Mouse (Mus musculus): ENCODE measurements around the gene Atp6v1d. TPM values are rescaled to one million over a fixed set of nuclear protein-coding genes. Genes with fewer than 3 reads are reported as not detected.

The Atp6v1d gene
- 10 to 100 TPM; 82.5 to 86.7 TPM for total RNA-seq (2021)
- long read RNA-seq, experiment 1, transcript Atp6v1d-201 (9 exons, 3,667 nt), result major isoform, 101 of 109 reads
- long read RNA-seq, experiment 1, partial matches to known transcripts, result 3 of 109 reads
- long read RNA-seq, experiment 1, other reads (novel, unspliced or antisense), result 3 of 109 reads
- long read RNA-seq, experiment 2, transcript Atp6v1d-201 (9 exons, 3,667 nt), result major isoform, 57 of 63 reads
- long read RNA-seq, experiment 2, partial matches to known transcripts, result 2 of 63 reads
- long read RNA-seq, experiment 2, other reads (novel, unspliced or antisense), result 4 of 63 reads

GRCm38 (mm10) chr12:78861496-78862253 lies at the start of gene Atp6v1d, which contains the start of gene Eif2s1:
Gene Atp6v1d (minus strand): TSS chr12:78861638.
Gene Eif2s1 (plus strand): TSS chr12:78861819.
- peak; percentile 98 to 99 for DNase-seq

- peak in 1 of 2 experiments; percentile 24 for DNase-seq
Observed at GRCm38 (mm10) chr12:78910684-78911461, 49.4 kb upstream of the Atp6v1d start.

GRCm38 (mm10) chr12:78908081-78908605 lies 46.7 kb upstream of the Atp6v1d start:
- no peak for DNase-seq

- DNase-seq, result peak; percentile 59 to 68
Observed at GRCm38 (mm10) chr12:78906707-78907162, 45.3 kb upstream of the Atp6v1d start, which contains the start of gene Plek2. Gene Plek2 (minus strand): TSS chr12:78906964.

GRCm38 (mm10) chr12:78904499-78904898 lies 43.1 kb upstream of the Atp6v1d start:
- no peak for DNase-seq

- DNase-seq, result no peak
Observed at GRCm38 (mm10) chr12:78903313-78903712, 41.9 kb upstream of the Atp6v1d start.

GRCm38 (mm10) chr12:78901467-78901866 lies 40.0 kb upstream of the Atp6v1d start:
- no peak for DNase-seq

GRCm38 (mm10) chr12:78897861-78898260 lies 36.4 kb upstream of the Atp6v1d start:
- no peak for DNase-seq

GRCm38 (mm10) chr12:78891149-78891548 lies 29.7 kb upstream of the Atp6v1d start:
- DNase-seq, result no peak

- DNase-seq, result no peak
Observed at GRCm38 (mm10) chr12:78890062-78890461, 28.6 kb upstream of the Atp6v1d start.

- no peak for DNase-seq
Observed at GRCm38 (mm10) chr12:78874581-78874980, 13.1 kb upstream of the Atp6v1d start.

GRCm38 (mm10) chr12:78868115-78868514 lies 6.7 kb upstream of the Atp6v1d start:
- no peak for DNase-seq

- peak in 1 of 2 experiments; percentile 19 for DNase-seq
Observed at GRCm38 (mm10) chr12:78865434-78865833, 4.0 kb upstream of the Atp6v1d start.

GRCm38 (mm10) chr12:78862254-78862730 lies 854 bp upstream of the Atp6v1d start:
- DNase-seq, result no peak

GRCm38 (mm10) chr12:78860921-78861495 lies 430 bp downstream of the Atp6v1d start:
- DNase-seq, result no peak

GRCm38 (mm10) chr12:78848246-78848645 lies 13.2 kb downstream of the Atp6v1d start:
- no peak for DNase-seq

- DNase-seq, result no peak
Observed at GRCm38 (mm10) chr12:78842429-78842828, 19.0 kb downstream of the Atp6v1d start.

- no peak for DNase-seq
Observed at GRCm38 (mm10) chr12:78839906-78840305, 21.5 kb downstream of the Atp6v1d start.

GRCm38 (mm10) chr12:78834496-78834895 lies 26.9 kb downstream of the Atp6v1d start:
- DNase-seq, result no peak

- DNase-seq, result peak in 1 of 2 experiments; percentile 15
Observed at GRCm38 (mm10) chr12:78814437-78814836, 47.0 kb downstream of the Atp6v1d start.

- no peak for DNase-seq
Observed at GRCm38 (mm10) chr12:78801836-78802235, 59.6 kb downstream of the Atp6v1d start.

GRCm38 (mm10) chr12:78800036-78800435 lies 61.4 kb downstream of the Atp6v1d start:
- no peak for DNase-seq
